Mouse (Mus musculus) intestine, embryonic 15.5 days (tissue): ENCODE data around the gene Slc6a2. TPM values are rescaled to one million over a fixed set of nuclear protein-coding genes. Genes with fewer than 3 reads are reported as not detected.

Experiments
- ATAC-seq: fragments of 200-750 bp; cut with Nextera tagmentation; 2 replicates; pipeline ENCODE4 v1.8.0; 2017; ENCODE audit warnings: moderate TSS enrichment, moderate library complexity
- H3K27ac ChIP-seq: fragments of 300-500 bp; sonication (generic); 2 replicates; pipeline ENCODE4 v1.5.1; 2015; ENCODE audit warnings: mild to moderate bottlenecking, inconsistent platforms
- H3K27me3 ChIP-seq: fragments of 300-500 bp; sonication (generic); replicated peaks from 2 replicates; pipeline ENCODE4 v1.6.1; 2015; ENCODE audit warnings: inconsistent platforms
- H3K36me3 ChIP-seq: fragments of 300-500 bp; sonication (generic); 2 replicates; pipeline ENCODE4 v1.6.1; 2015; ENCODE audit warnings: inconsistent platforms
- H3K4me1 ChIP-seq: fragments of 300-500 bp; sonication (generic); replicated peaks from 2 replicates; pipeline ENCODE4 v1.6.1; 2015; ENCODE audit warnings: inconsistent platforms
- H3K4me2 ChIP-seq: fragments of 300-500 bp; sonication (generic); replicated peaks from 2 replicates; pipeline ENCODE4 v1.6.1; 2015; ENCODE audit warnings: mild to moderate bottlenecking, inconsistent platforms
- H3K4me3 ChIP-seq: fragments of 300-500 bp; sonication (generic); replicated peaks from 2 replicates; pipeline ENCODE4 v1.5.1; 2015; ENCODE audit warnings: inconsistent platforms
- H3K9ac ChIP-seq: fragments of 300-500 bp; sonication (generic); 2 replicates; pipeline ENCODE4 v1.6.1; 2015; ENCODE audit warnings: inconsistent platforms
- H3K9me3 ChIP-seq: fragments of 300-500 bp; sonication (generic); 2 replicates; pipeline ENCODE4 v1.6.1; 2016; ENCODE audit warnings: inconsistent platforms
- WGBS: fragments of 180-500 bp; shearing (Covaris S2); methylation state at CpG from one replicate; pipeline ENCODE4 v1.1.7; 2015; 5-methylcytosine and 5-hydroxymethylcytosine counted together
- polyA plus RNA-seq: library from polyadenylated mRNA; unstranded; fragments of >200 nt; fragmentation: Nextera tagmentation; extraction: Ambion mirVana; gene quantifications from 2 replicates; pipeline ENCODE4 v1.2.1, GENCODE M21; 2015

Gene Slc6a2
- polyA plus RNA-seq, 1 experiment from 2014 or later = 1.3 TPM

DNA sequence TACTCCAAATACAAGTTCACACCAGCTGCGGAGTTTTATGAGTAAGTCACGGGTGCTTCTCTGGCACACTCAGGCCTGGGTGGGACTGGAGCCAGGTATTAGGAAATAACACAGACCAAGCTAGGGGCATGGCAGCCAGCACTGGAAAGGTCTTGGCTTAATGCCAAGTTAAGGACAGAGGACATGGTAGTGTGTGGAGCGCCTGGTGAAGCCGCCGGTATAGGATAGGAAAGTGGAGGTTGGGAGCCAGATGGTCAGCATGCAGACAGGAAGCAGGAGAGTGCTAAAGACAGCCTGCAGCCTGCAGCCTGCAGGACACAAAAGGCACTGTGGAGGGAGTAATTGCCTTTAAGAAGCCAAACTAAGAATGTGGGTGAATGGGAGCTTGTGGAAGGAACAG, 13.1 kb downstream of the Slc6a2 start:
- Histone ChIP-seq H3K4me3 (no peak overlapping the region), H3K27ac (no peak overlapping the region), H3K9me3 (no peaks in the 10 kb centered on the region), H3K4me2 (no peak overlapping the region), H3K9ac (no peak overlapping the region), H3K4me1 (0 out of 2 replicates have a peak, but pooled peaks cover 3% of the 10 kb centered on the region), H3K27me3 (no peaks in the 10 kb centered on the region; the same call in 1 of the 2 replicates), H3K36me3 (no peaks in the 10 kb centered on the region)
- WGBS = 37% methylated on average over 5 of the region's 5 CpGs
- peak; percentile 47 for ATAC-seq

- H3K4me3 ChIP-seq = no peak overlapping the region
- no peak overlapping the region for H3K27ac ChIP-seq
- H3K4me1 ChIP-seq = 0 out of 2 replicates have a peak, but pooled peaks cover 3% of the 10 kb centered on the region
- H3K9me3 ChIP-seq = no peaks in the 10 kb centered on the region
- no peak overlapping the region for H3K9ac ChIP-seq
- 81% methylated on average over 5 of the region's 5 CpGs for WGBS
- H3K36me3 ChIP-seq = no peaks in the 10 kb centered on the region
- no peaks in the 10 kb centered on the region; the same call in 1 of the 2 replicates for H3K27me3 ChIP-seq
- ATAC-seq = no peak
- no peak overlapping the region for H3K4me2 ChIP-seq
Observed at GRCm38 (mm10) chr8:92976656-92977055, 16.8 kb downstream of the Slc6a2 start.

GRCm38 (mm10) chr8:92982491-92982890, 22.6 kb downstream of the Slc6a2 start:
- no peak overlapping the region for H3K9ac ChIP-seq
- ATAC-seq = no peak
- H3K4me1 ChIP-seq = no peaks in the 10 kb centered on the region
- WGBS = 85% methylated on average over 3 of the region's 3 CpGs
- H3K9me3 ChIP-seq = no peaks in the 10 kb centered on the region
- H3K36me3 ChIP-seq = no peaks in the 10 kb centered on the region
- no peak overlapping the region for H3K27ac ChIP-seq
- H3K27me3 ChIP-seq = no peaks in the 10 kb centered on the region
- no peak overlapping the region for H3K4me3 ChIP-seq
- no peak overlapping the region for H3K4me2 ChIP-seq

GRCm38 (mm10) chr8:92984376-92984775, 24.5 kb downstream of the Slc6a2 start:
- no peak for ATAC-seq
- Histone ChIP-seq H3K4me3 (no peak overlapping the region), H3K27me3 (no peaks in the 10 kb centered on the region), H3K9ac (no peak overlapping the region), H3K4me2 (no peak overlapping the region), H3K27ac (no peak overlapping the region), H3K9me3 (no peaks in the 10 kb centered on the region), H3K4me1 (no peaks in the 10 kb centered on the region), H3K36me3 (no peaks in the 10 kb centered on the region)
- WGBS = 41% methylated on average over 2 of the region's 2 CpGs

DNA sequence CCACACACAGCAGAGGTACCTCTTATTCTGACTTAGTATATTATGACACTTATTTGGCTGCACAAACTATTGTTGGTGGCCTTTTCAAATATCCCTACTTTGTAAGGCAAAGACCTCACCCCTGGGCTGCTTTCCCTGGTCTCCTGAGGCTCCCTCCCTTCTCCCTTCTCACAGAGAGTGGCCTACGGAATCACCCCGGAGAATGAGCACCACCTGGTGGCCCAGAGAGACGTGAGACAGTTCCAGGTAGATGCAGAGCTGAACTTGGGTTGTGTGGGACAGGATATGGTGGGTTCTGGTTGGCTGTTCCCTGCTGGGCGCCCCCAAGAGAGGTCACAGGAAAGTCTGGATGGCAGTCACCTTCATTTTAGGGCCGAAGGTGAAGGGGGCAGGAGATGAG, 37.0 kb downstream of the Slc6a2 start:
- H3K4me2 ChIP-seq = no peak overlapping the region
- no peak for ATAC-seq
- WGBS = 26% methylated on average over 5 of the region's 5 CpGs
- H3K9me3 ChIP-seq = no peaks in the 10 kb centered on the region
- H3K9ac ChIP-seq = no peak overlapping the region
- H3K27me3 ChIP-seq = no peaks in the 10 kb centered on the region
- no peaks in the 10 kb centered on the region for H3K36me3 ChIP-seq
- no peaks in the 10 kb centered on the region for H3K4me1 ChIP-seq
- no peak overlapping the region for H3K4me3 ChIP-seq
- H3K27ac ChIP-seq = no peak overlapping the region

GRCm38 (mm10) chr8:92998600-92998999, 38.7 kb downstream of the Slc6a2 start:
- Histone ChIP-seq H3K27me3 (no peaks in the 10 kb centered on the region), H3K9ac (no peak overlapping the region), H3K27ac (no peak overlapping the region), H3K9me3 (no peaks in the 10 kb centered on the region), H3K36me3 (no peaks in the 10 kb centered on the region), H3K4me2 (no peak overlapping the region), H3K4me3 (no peak overlapping the region), H3K4me1 (no peaks in the 10 kb centered on the region)
- ATAC-seq = no peak
- whole genome bisulfite sequencing = 37% methylated on average over 2 of the region's 2 CpGs

GRCm38 (mm10) chr8:93010286-93010685, 50.4 kb downstream of the Slc6a2 start:
- H3K4me3 ChIP-seq = no peak overlapping the region
- H3K9me3 ChIP-seq = no peaks in the 10 kb centered on the region
- no peaks in the 10 kb centered on the region for H3K27me3 ChIP-seq
- H3K36me3 ChIP-seq = no peaks in the 10 kb centered on the region
- H3K9ac ChIP-seq = no peak overlapping the region
- H3K4me2 ChIP-seq = no peak overlapping the region
- ATAC-seq = no peak
- WGBS = 22% methylated on average over 5 of the region's 5 CpGs
- no peaks in the 10 kb centered on the region for H3K4me1 ChIP-seq
- H3K27ac ChIP-seq = no peak overlapping the region

DNA sequence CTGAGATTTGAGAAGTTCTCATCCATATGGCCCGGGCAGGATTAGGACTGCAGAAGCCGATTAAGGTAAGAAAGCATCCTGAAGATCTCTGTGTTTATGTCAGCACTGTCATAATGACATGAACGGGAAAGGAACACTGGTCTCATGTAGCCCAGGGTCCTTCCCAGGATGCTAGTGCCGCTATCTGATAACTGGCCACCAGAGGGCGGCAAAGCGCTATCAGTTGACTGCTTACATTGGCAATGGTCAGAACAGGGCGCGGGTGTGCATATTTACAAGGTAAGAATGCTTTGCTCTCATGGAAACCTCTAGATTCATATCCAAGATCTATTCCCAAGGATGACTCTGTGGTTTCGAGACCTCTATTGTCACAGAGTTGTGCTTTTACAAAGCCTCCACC, 51.6 kb downstream of the Slc6a2 start:
- no peaks in the 10 kb centered on the region for H3K36me3 ChIP-seq
- H3K4me2 ChIP-seq = no peak overlapping the region
- ATAC-seq = no peak
- H3K9ac ChIP-seq = no peak overlapping the region
- H3K4me3 ChIP-seq = no peak overlapping the region
- H3K27ac ChIP-seq = no peak overlapping the region
- H3K27me3 ChIP-seq = no peaks in the 10 kb centered on the region
- H3K9me3 ChIP-seq = no peaks in the 10 kb centered on the region
- no peaks in the 10 kb centered on the region for H3K4me1 ChIP-seq
- 8% methylated on average over 9 of the region's 9 CpGs for WGBS

- no peak for ATAC-seq
- Histone ChIP-seq H3K9ac (no peak overlapping the region), H3K4me2 (no peak overlapping the region), H3K27me3 (no peaks in the 10 kb centered on the region), H3K9me3 (no peaks in the 10 kb centered on the region), H3K4me3 (no peak overlapping the region), H3K27ac (no peak overlapping the region), H3K4me1 (no peaks in the 10 kb centered on the region), H3K36me3 (no peaks in the 10 kb centered on the region)
- 79% methylated on average over 6 of the region's 6 CpGs for WGBS
Observed at GRCm38 (mm10) chr8:93012226-93012625, 52.3 kb downstream of the Slc6a2 start.

DNA sequence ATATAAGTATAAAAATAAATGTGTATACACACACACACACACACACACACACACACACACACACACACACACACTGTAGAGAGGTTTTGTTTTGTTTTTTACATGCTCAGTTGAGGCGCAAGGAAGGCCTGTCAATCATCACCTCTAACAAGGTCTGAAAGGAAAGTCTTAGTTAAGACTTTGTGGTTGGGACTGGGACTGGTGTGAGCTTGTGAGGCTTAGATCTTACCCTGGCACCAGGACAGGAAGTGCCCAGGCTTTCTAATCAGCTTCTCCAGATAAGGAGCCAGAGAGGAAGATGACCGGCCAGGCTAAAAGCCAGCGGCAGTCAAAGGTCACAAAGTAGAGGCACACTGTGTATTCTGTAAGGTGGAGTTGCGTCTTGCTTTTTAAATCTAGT, 54.4 kb downstream of the Slc6a2 start:
- Histone ChIP-seq H3K27ac (no peak overlapping the region), H3K4me1 (no peaks in the 10 kb centered on the region), H3K9me3 (no peaks in the 10 kb centered on the region), H3K9ac (no peak overlapping the region), H3K27me3 (no peaks in the 10 kb centered on the region), H3K4me3 (no peak overlapping the region), H3K36me3 (no peaks in the 10 kb centered on the region), H3K4me2 (no peak overlapping the region)
- ATAC-seq = no peak
- WGBS = 49% methylated on average over 4 of the region's 4 CpGs

DNA sequence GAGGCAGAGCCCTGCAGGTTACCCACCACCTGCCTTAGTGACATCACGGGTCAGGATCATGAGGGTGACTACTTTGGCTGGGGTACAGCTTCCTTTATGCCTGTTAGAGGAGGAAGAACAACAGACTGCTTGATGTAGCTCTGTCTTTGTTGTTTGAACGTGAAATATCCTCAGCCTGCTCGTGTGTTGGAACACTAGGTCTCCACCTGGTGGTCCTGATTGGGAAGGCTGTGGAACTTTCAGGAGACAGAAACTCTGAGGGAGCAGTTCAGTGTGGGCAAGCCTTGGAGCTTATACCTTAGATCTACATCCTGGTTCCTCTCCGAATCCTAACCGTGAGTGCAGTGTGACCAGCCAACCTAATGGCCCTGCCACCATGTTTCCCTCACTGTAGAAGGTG, 61.9 kb downstream of the Slc6a2 start:
- H3K36me3 ChIP-seq = no peaks in the 10 kb centered on the region
- H3K4me1 ChIP-seq = no peaks in the 10 kb centered on the region
- H3K27me3 ChIP-seq = no peaks in the 10 kb centered on the region
- 60% methylated on average over 5 of the region's 5 CpGs for WGBS
- H3K9ac ChIP-seq = no peak overlapping the region
- no peak for ATAC-seq
- no peaks in the 10 kb centered on the region for H3K9me3 ChIP-seq
- no peak overlapping the region for H3K27ac ChIP-seq
- no peak overlapping the region for H3K4me3 ChIP-seq
- H3K4me2 ChIP-seq = no peak overlapping the region

DNA sequence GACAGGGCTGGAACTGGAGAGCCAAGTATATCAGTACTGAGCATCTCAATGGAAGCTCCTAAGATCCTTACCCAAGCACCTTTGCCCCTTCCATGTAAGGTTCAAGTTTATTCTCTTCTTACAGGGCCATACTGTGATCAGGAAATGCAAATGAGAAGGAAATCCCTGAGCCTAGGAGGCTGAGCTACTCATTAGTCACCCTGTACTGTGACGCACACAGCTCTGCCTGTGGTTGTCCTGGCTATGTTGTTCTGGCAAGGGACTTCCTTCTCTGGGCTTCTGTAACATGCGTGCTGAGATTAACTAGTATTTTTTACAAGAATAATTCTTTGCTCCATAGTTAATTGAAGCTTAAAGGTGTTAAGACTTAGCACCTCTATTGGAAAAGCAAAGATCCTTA, 70.8 kb downstream of the Slc6a2 start:
- no peaks in the 10 kb centered on the region for H3K4me1 ChIP-seq
- no peak for ATAC-seq
- no peak overlapping the region for H3K4me2 ChIP-seq
- no peak overlapping the region for H3K9ac ChIP-seq
- no peaks in the 10 kb centered on the region for H3K27me3 ChIP-seq
- no peaks in the 10 kb centered on the region for H3K9me3 ChIP-seq
- H3K36me3 ChIP-seq = no peaks in the 10 kb centered on the region
- no peak overlapping the region for H3K27ac ChIP-seq
- H3K4me3 ChIP-seq = no peak overlapping the region
- 66% methylated on average over 2 of the region's 2 CpGs for WGBS

- no peak overlapping the region for H3K4me3 ChIP-seq
- no peak for ATAC-seq
- 15% methylated on average over 2 of the region's 2 CpGs for WGBS
- H3K9ac ChIP-seq = no peak overlapping the region
- no peak overlapping the region for H3K4me2 ChIP-seq
- H3K9me3 ChIP-seq = no peaks in the 10 kb centered on the region
- H3K27ac ChIP-seq = no peak overlapping the region
- no peaks in the 10 kb centered on the region for H3K4me1 ChIP-seq
- no peaks in the 10 kb centered on the region for H3K36me3 ChIP-seq
- no peaks in the 10 kb centered on the region for H3K27me3 ChIP-seq
Observed at GRCm38 (mm10) chr8:93038831-93039230, 79.0 kb downstream of the Slc6a2 start.

GRCm38 (mm10) chr8:93040256-93040655, 80.4 kb downstream of the Slc6a2 start:
- H3K27ac ChIP-seq = no peak overlapping the region
- no peak overlapping the region for H3K4me2 ChIP-seq
- no peak for ATAC-seq
- no peaks in the 10 kb centered on the region for H3K36me3 ChIP-seq
- no peak overlapping the region for H3K9ac ChIP-seq
- H3K27me3 ChIP-seq = no peaks in the 10 kb centered on the region
- no peaks in the 10 kb centered on the region for H3K4me1 ChIP-seq
- WGBS = 73% methylated on average over 2 of the region's 2 CpGs
- no peaks in the 10 kb centered on the region for H3K9me3 ChIP-seq
- no peak overlapping the region for H3K4me3 ChIP-seq
